Mouse (Mus musculus) lung, postnatal 10 days (tissue): Measurements from ENCODE around the gene Acss1.
A peak's percentile ranks its signal among the peaks of the same experiment; 100 is the strongest.

Source experiments
- DNase-seq: peaks from one replicate; pipeline ENCODE4 v3.0.0; 2021

The Acss1 gene

GRCm38 (mm10) chr2:150667820-150668766 lies at the start of gene Acss1:
Gene Acss1, minus strand, starts transcription at chr2:150668500.
- DNase-seq: peak; percentile 82

GRCm38 (mm10) chr2:150712167-150712674 lies 43.9 kb upstream of the Acss1 start:
- no peak for DNase-seq

GRCm38 (mm10) chr2:150691481-150692170 lies 23.3 kb upstream of the Acss1 start:
- DNase-seq: no peak

GRCm38 (mm10) chr2:150690216-150690615 lies 21.9 kb upstream of the Acss1 start:
- no peak for DNase-seq

- DNase-seq: no peak
Measured at GRCm38 (mm10) chr2:150689223-150689800, 21.0 kb upstream of the Acss1 start, which contains the start of gene Vsx1. Gene Vsx1, minus strand, starts transcription at chr2:150689360.

- no peak for DNase-seq
Measured at GRCm38 (mm10) chr2:150688541-150689186, 20.4 kb upstream of the Acss1 start.

GRCm38 (mm10) chr2:150687871-150688540 lies 19.7 kb upstream of the Acss1 start:
- no peak for DNase-seq

- no peak for DNase-seq
Measured at GRCm38 (mm10) chr2:150685389-150685788, 17.1 kb upstream of the Acss1 start.

GRCm38 (mm10) chr2:150684451-150684850 lies 16.2 kb upstream of the Acss1 start:
- no peak for DNase-seq

- no peak for DNase-seq
Measured at GRCm38 (mm10) chr2:150681581-150681980, 13.3 kb upstream of the Acss1 start.

GRCm38 (mm10) chr2:150678392-150678791 lies 10.1 kb upstream of the Acss1 start:
- DNase-seq: peak; percentile 80

GRCm38 (mm10) chr2:150675525-150675924 lies 7.2 kb upstream of the Acss1 start:
- DNase-seq: no peak

- DNase-seq: peak; percentile 77
Measured at GRCm38 (mm10) chr2:150674900-150675299, 6.6 kb upstream of the Acss1 start.

- DNase-seq: no peak
Measured at GRCm38 (mm10) chr2:150673929-150674328, 5.6 kb upstream of the Acss1 start.

- DNase-seq: no peak
Measured at GRCm38 (mm10) chr2:150671609-150672290, 3.5 kb upstream of the Acss1 start.

GRCm38 (mm10) chr2:150670926-150671325 lies 2.6 kb upstream of the Acss1 start:
- no peak for DNase-seq

GRCm38 (mm10) chr2:150669454-150670045 lies 1.2 kb upstream of the Acss1 start:
- DNase-seq: peak; percentile 27

- DNase-seq: peak; percentile 52
Measured at GRCm38 (mm10) chr2:150668956-150669355, 656 bp upstream of the Acss1 start.

GRCm38 (mm10) chr2:150667065-150667819 lies 1.1 kb downstream of the Acss1 start:
- peak; percentile 19 for DNase-seq

GRCm38 (mm10) chr2:150666723-150667064 lies 1.6 kb downstream of the Acss1 start:
- no peak for DNase-seq
